Mouse (Mus musculus): ENCODE measurements around the gene Gc.

DNA sequence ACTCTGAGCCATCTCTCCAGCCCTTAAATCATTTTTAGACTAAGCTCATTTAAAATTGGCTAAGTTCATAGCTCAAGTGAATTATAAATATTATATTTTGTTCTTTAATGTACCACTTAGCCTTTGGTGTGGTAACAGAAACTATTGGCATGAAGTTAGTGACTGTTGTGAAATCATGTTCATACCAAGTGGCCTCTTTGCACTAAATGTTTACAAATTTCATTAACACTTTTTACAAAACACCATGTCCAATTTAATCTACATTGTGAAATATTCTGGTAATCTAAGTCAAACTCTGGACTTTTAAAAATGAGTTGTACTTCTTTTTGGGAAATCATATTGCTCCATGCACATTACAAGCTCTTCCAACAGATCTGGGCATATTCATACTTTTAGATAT, 6.9 kb downstream of the Gc start:
- no peak for TF ChIP-seq POLR2A (IDR thresholded peaks at IDR 0.05; ENCODE audit: borderline replicate concordance, control insufficient read depth, low read depth, low read length)
- no peak for TF ChIP-seq CTCF (IDR thresholded peaks at IDR 0.05; ENCODE audit: control insufficient read depth, insufficient read depth, low read length)
